Mouse (Mus musculus) testis, postnatal 14 days (tissue): ENCODE measurements at regions not wholly inside any gene's neighbourhood (a gene's known extent, or its start where the extent isn't known, plus 50 kb on each side); places are given as distances from the start of the nearest gene placed in this dataset.

Experiments
- DNase-seq: peaks from one replicate; pipeline ENCODE4 v3.0.0; 2021; ENCODE audit warnings: low spot score

DNA sequence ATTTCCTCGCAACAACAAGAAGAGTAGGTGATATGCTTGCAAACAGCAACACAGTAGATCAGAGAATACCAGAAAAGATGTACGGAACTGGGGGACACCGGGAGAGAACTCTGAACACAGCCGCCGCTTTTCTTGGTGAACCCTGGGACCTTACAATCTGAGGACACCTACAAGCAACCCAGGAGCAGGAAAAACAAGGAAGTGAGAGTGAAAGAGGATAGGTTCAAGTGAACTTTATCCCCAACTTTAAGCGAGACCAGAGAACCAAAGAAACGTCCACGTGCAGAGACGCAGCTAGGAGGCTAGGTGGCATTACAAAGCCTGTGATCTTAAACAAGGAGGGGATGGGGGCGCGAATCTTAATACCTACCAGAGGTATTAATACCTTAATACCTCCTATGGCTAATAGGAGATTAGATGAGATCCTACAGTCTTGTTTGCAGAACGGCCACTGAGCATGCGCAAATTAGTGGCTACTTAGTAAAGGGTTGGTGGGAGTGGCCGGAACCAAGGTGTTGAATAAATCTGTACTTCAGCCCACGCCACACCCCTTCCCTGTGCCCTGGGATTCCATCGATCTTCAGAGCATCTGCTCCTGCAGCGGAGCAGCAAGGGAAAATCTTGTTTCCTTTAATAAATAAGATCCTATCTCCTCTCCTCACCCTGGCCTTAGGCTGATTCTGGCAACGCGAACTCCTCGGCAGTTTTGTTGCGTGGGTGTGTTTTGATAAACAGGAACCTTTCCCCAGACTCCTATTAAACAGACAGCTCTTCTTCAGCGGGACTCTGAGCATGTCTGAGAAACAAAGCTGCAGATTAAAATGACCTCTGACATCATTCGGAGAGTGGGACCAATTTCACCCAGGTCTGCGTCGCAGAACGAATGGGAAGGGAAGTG lies 64.6 kb upstream of the Cdh5 start:
- no peak for DNase-seq

DNA sequence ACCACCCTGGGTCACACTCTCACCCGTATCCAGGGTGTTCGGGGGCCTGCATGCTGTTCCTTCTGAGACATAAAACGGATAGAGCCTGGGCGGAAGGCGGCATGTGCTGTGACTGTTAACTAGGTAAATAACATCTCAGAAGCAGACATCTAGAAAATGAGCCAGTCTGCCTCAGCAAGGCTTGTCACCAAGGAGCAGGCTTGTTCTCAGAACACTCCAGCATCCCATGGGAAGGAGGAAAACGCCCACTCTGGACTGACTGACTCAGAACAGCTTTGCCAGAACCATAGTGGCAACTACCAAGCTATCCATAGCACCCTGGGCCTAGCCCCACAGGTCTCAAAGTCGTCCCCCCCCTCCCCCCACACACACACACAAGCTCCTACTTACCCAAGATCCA lies 63.8 kb upstream of the Cdh5 start:
- DNase-seq, result no peak

DNA sequence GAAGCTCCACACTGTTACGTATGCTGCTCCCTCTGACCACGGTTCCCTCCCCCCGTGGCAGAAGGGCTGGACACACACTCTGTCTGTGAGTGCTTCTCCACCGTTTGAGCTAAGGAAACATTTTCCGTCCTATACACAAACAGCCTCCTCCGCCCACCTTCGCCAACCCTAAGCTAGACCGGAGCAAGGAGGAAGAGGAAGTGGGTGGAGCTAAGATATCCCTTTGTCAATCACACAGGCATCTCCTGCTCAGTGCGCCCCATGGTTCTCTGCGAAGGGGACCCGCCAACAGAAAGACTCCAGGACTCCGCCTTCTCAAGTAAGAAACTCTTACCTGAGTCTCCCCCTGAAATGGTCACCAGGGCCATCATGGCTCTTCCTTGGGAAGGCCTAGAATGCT lies 61.9 kb upstream of the Cdh5 start:
- DNase-seq, result no peak

DNA sequence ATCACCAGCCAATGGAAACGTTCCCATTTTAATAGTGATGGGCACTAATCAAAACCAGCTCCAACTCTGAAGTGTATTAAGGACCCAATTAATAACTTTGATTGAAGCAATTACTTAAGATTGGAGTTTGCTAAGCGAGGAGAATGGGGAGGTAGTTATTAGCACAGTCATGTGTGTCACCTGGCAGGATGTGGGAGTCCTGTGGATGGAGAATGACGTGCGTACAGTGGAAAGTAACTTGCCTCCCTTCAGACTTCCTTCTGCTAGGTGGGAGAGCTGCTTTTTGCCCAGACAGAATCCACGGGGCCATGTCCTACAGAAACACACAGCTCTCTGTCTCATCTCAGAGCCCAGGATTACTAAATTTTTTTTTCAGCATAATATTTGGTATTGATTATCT lies 59.9 kb upstream of the Cdh5 start:
- no peak for DNase-seq

DNA sequence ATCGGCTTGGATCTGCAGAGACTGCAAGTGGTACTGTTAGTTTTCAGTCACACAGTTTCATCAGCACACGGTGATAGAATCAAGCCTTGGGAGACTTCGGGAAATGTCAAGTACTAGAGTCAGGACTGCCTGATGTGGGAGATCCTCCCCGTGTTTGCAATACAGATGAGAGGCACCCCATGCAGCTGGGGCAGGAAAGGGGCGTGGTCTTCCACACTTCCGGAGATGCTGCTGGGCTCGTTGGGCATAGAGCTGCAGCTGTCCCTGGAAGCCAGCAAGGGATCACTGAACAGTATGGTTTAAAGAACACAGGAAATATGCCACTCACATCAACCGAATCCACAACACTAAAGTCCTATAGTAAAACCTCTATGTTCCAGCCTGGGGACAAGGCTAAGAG lies 59.0 kb upstream of the Cdh5 start:
- DNase-seq, result no peak

DNA sequence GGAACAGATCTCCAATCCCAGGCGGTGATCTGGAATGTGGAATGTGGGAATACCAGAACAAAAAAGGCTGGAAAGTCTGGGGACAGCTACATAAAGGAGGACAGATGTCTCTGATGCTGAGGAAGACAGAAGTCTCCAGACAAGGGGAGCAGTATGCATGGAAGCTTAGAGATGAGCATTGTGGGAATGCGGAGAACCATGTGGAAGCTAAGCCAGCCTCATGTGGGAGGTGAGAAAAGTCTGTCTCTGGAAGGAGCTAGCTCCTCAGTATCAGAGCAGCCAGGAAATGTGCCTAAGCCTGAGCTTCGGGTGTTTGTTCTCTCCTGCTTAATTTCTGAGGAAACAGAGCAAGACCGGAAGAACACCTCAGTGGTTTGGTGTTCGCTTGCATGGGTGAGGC lies 53.4 kb upstream of the Cdh5 start:
- no peak for DNase-seq

DNA sequence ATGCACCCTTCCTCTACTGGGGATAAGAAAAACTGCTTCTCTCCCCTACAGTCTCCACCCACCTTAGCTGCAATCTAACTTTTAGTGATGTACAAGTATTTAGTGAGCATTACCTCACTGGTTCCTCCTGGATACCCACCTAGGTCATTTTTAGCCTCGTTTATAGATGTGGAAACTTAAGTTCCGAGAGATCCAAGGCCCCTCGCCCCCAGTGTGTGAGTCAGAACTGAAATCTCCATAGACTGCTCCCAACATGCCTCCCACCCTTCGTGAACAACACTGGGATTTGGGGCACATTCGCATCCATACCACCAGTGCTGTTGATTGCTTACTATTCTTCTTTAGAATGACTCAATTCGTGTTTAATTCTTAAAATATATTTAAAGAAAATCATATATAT lies 52.2 kb upstream of the Cdh5 start:
- DNase-seq, result no peak

DNA sequence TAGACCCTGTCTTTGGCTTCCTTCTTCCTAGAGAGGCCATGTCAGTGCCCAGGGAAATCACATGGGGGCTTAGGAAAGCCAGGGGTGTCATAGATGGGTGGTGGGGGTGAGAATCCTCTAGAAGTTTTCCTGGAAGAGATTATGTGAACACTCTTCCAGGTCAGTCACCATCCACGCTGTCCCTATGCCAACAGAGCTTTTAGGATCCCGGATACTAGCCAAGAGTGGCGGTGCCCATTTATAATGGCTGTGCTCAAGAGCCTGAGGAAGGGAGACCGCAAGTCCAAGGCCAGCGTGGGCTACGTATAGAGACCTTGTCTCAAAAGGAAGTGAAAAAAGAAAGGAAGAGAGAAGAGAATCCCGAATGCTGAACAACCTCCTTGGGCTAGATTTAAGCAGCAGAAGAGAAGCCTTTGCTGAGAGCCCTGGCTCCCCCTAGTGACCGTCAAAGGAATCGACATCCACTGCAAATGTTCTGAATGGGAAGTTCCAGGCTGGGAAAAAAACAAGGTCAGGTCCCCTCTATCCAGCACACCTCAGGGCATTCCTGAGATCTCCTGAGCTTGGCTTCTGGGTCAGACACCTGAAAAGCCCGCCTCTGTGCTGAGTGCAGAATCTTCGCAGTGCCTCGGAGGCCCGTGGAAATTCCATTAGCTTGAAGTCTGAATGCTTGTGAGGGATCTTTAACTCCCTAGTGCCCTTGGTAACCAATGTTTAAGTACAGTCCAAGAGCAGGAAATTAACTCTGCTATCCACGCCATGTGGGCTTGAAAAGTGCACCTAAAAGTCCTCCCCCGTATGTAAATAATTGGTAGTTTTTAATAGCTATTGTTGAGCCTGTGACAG lies 50.5 kb upstream of the Cdh5 start:
- peak; percentile 54 for DNase-seq

DNA sequence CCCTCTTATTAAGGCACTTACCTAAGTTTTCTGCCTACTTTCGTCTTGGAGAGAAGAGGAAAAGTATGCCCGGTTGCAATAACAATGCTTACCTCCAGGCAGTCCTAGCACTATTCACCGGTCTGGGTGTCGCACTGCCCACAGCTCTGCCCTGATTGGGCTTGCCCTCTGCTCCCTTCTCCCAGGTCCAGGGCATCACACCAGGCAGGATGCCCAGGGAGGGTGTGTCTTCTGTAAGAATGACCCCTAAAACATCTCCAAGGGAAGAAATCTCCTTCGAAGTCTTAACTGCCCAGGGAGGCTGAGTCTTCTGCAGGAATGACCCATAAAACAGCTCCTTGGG lies 49.9 kb upstream of the Cdh5 start:
- DNase-seq, result no peak
